Mouse (Mus musculus) spleen, postnatal 0 days (tissue): ENCODE data around the gene Olfr1310. TPM values are rescaled to one million over a fixed set of nuclear protein-coding genes. Genes with fewer than 3 reads are reported as not detected.

Experiments used
- polyA plus RNA-seq: library from polyadenylated mRNA; unstranded; fragments of >200 nt; fragmentation: Nextera tagmentation; extraction: Ambion mirVana; gene quantifications from 2 replicates; pipeline ENCODE4 v1.2.1, GENCODE M21; 2015

Gene Olfr1310
- polyA plus RNA-seq: not detected in 2 replicates

GRCm38 (mm10) chr2:112012608-112013007 lies at the start of gene Olfr1310:
Gene Olfr1310 (minus strand): TSS chr2:112012708.

GRCm38 (mm10) chr2:112050138-112050537 lies 37.6 kb upstream of the Olfr1310 start, which contains the start of gene Olfr1312:
Gene Olfr1312 (minus strand): TSS chr2:112050238.

GRCm38 (mm10) chr2:112024312-112024711 lies 11.8 kb upstream of the Olfr1310 start, which contains the start of gene Olfr1311:
Gene Olfr1311 (minus strand): TSS chr2:112024412.

GRCm38 (mm10) chr2:111990181-111990580 lies 22.3 kb downstream of the Olfr1310 start, which contains the start of gene Olfr1309:
Gene Olfr1309 (minus strand): TSS chr2:111990281.

GRCm38 (mm10) chr2:111964844-111965243 lies 47.7 kb downstream of the Olfr1310 start, which contains the start of gene Olfr1308:
Gene Olfr1308 (minus strand): TSS chr2:111964944.

Other genes with a start within 250 kb of the Olfr1310 start
- gene Olfr1302, start 235.3 kb downstream of the Olfr1310 start, polyA plus RNA-seq: not detected in 2 replicates
- gene Olfr1303, start 192.4 kb downstream of the Olfr1310 start, polyA plus RNA-seq: not detected in 2 replicates
- gene Olfr1305, start 135.6 kb downstream of the Olfr1310 start, polyA plus RNA-seq: not detected in 2 replicates
- gene Olfr1306, start 96.4 kb downstream of the Olfr1310 start, polyA plus RNA-seq: not detected in 2 replicates
- not detected in 2 replicates for gene Olfr1307, start 63.3 kb downstream of the Olfr1310 start, polyA plus RNA-seq
- gene Olfr1308, start 47.8 kb downstream of the Olfr1310 start, polyA plus RNA-seq: not detected in 2 replicates
- not detected in 2 replicates for gene Olfr1309, start 22.4 kb downstream of the Olfr1310 start, polyA plus RNA-seq
- not detected in 2 replicates for gene Olfr1311, start 11.7 kb upstream of the Olfr1310 start, polyA plus RNA-seq
- gene Olfr1312, start 37.5 kb upstream of the Olfr1310 start, polyA plus RNA-seq: not detected in 2 replicates
- not detected in 2 replicates for gene Olfr1313, start 65.1 kb upstream of the Olfr1310 start, polyA plus RNA-seq
- gene Olfr1314, start 84.1 kb upstream of the Olfr1310 start, polyA plus RNA-seq: not detected in 2 replicates
- gene Olfr1315-ps1, start 102.7 kb upstream of the Olfr1310 start, polyA plus RNA-seq: not detected in 2 replicates
- not detected in 2 replicates for gene Olfr1316, start 122.3 kb upstream of the Olfr1310 start, polyA plus RNA-seq
- gene Olfr1317, start 127.6 kb upstream of the Olfr1310 start, polyA plus RNA-seq: not detected in 2 replicates
- gene Olfr1318, start 141.5 kb upstream of the Olfr1310 start, polyA plus RNA-seq: 0.04 TPM in 1 of 2 replicates, not detected in the other
- 5.5 and 8.4 TPM in 2 replicates for gene Lpcat4, start 226.8 kb upstream of the Olfr1310 start, polyA plus RNA-seq
- 0.04 TPM in 1 of 2 replicates, not detected in the other for gene Nutm1, start 246.6 kb upstream of the Olfr1310 start, polyA plus RNA-seq
- gene Nop10, start 249.2 kb upstream of the Olfr1310 start, polyA plus RNA-seq: 190 and 201 TPM in 2 replicates